Mouse (Mus musculus): ENCODE results near the gene Eif2a. TPM values are rescaled to one million over a fixed set of nuclear protein-coding genes. Genes with fewer than 3 reads are reported as not detected.

Gene Eif2a
- polyA plus RNA-seq, 1 experiment from 2014 or later: 63.2 TPM

Other genes with a start within 250 kb of the Eif2a start
- 12.0 and 14.3 TPM in 2 replicates for gene Tsc22d2, start 111.1 kb upstream of the Eif2a start, polyA plus RNA-seq (2014; fragmentation: Nextera tagmentation; extraction: Ambion mirVana)
- 165 and 176 TPM in 2 replicates for gene Serp1, start 71 bp downstream of the Eif2a start, polyA plus RNA-seq (2014; fragmentation: Nextera tagmentation; extraction: Ambion mirVana)
- 20.1 and 21.0 TPM in 2 replicates for gene Selenot, start 50.8 kb downstream of the Eif2a start, polyA plus RNA-seq (2014; fragmentation: Nextera tagmentation; extraction: Ambion mirVana)
- 0.08 TPM in 1 of 2 replicates, not detected in the other for gene Erich6, start 111.4 kb downstream of the Eif2a start, polyA plus RNA-seq (2014; fragmentation: Nextera tagmentation; extraction: Ambion mirVana)
- 4.2 and 5.1 TPM in 2 replicates for gene Siah2, start 166.6 kb downstream of the Eif2a start, polyA plus RNA-seq (2014; fragmentation: Nextera tagmentation; extraction: Ambion mirVana)